Mouse (Mus musculus) midbrain, embryonic 14.5 days (tissue): ENCODE data around the gene Ppp1r12b. TPM values are rescaled to one million over a fixed set of nuclear protein-coding genes. Genes with fewer than 3 reads are reported as not detected.
A peak's percentile ranks its signal among the peaks of the same experiment; 100 is the strongest.

Experiments used
- ATAC-seq: fragments of 200-750 bp; cut with Nextera tagmentation; 2 replicates; pipeline ENCODE4 v1.8.0; 2017; ENCODE audit warnings: moderate number of reproducible peaks, moderate library complexity; ENCODE audit not compliant: low FRiP score, low TSS enrichment
- DNase-seq: peaks from one replicate; pipeline ENCODE4 v3.0.0-alpha.2; 2015
- H3K27ac ChIP-seq: fragments of 300-500 bp; sonication (generic); replicated peaks from 2 replicates; pipeline ENCODE4 v1.5.1; 2014; ENCODE audit warnings: mild to moderate bottlenecking, low read depth, low read length, moderate library complexity
- H3K27me3 ChIP-seq: fragments of 300-500 bp; sonication (generic); 2 replicates; pipeline ENCODE4 v1.6.1; 2014; ENCODE audit warnings: low read length, control low read depth, mixed read lengths; ENCODE audit not compliant: control insufficient read depth, insufficient read depth
- H3K36me3 ChIP-seq: fragments of 300-500 bp; sonication (generic); 2 replicates; pipeline ENCODE4 v1.6.1; 2014; ENCODE audit warnings: low read length, control low read depth; ENCODE audit not compliant: control insufficient read depth, insufficient read depth
- H3K4me1 ChIP-seq: fragments of 300-500 bp; sonication (generic); 2 replicates; pipeline ENCODE4 v1.6.1; 2014; ENCODE audit warnings: mild to moderate bottlenecking, antibody characterized with exemption, low read length, control low read depth; ENCODE audit not compliant: control insufficient read depth, insufficient read depth
- H3K4me2 ChIP-seq: fragments of 300-500 bp; sonication (generic); 2 replicates; pipeline ENCODE4 v1.6.1; 2014; ENCODE audit warnings: mild to moderate bottlenecking, low read length, moderate library complexity
- H3K4me3 ChIP-seq: fragments of 300-500 bp; sonication (generic); replicated peaks from 2 replicates; pipeline ENCODE4 v1.5.1; 2014; ENCODE audit warnings: low read depth, low read length
- H3K9ac ChIP-seq: fragments of 300-500 bp; sonication (generic); replicated peaks from 2 replicates; pipeline ENCODE4 v1.6.1; 2014; ENCODE audit warnings: mild to moderate bottlenecking, low read length, moderate library complexity
- H3K9me3 ChIP-seq: fragments of 300-500 bp; sonication (generic); 2 replicates; pipeline ENCODE4 v1.6.1; 2016; ENCODE audit warnings: low read length, control low read depth, mixed read lengths; ENCODE audit not compliant: control insufficient read depth
- WGBS: fragments of 180-500 bp; shearing (Covaris S2); extraction: QIAGEN DNeasy Blood & Tissue Kit; methylation state at CpG from one replicate; pipeline ENCODE4 v1.1.7; 2014; 5-methylcytosine and 5-hydroxymethylcytosine counted together
- microRNA-seq: library from miRNA; unstranded; fragments of <30 nt; microRNA quantifications from one replicate; pipeline ENCODE4, GENCODE M21; 2016
- polyA plus RNA-seq: library from polyadenylated mRNA; unstranded; fragments of >200 nt; fragmentation: Nextera tagmentation; extraction: Ambion mirVana; gene quantifications from 2 replicates; pipeline ENCODE4 v1.2.1, GENCODE M21; 2014

Gene Ppp1r12b
- polyA plus RNA-seq, 1 experiment from 2014 or later, result 14.5 TPM

DNA sequence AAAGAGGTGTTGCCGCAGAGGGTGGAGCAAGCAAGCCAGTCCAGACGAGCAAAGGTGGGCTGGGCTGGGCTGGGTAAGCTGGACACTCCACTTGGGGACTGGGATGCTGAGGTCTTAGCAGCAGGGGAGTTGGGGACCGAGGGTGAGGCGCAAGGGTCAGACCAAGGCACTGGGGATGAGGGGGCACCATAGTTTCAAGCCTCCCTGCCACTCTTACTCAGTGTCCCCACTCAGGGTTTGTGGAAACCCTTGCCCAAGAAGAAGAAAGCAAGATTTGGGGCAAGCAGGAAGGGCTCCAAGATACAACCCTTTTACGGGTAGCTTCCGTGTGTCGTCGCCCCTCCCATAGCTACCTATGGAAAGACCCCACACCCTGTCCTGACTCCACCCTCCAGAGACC is 247.5 kb downstream of the Ppp1r12b start:
- Histone ChIP-seq H3K4me3 (peak overlapping the region; percentile 53), H3K36me3 (no peaks in the 10 kb centered on the region), H3K4me2 (peak overlapping the region; percentile 74), H3K27me3 (peaks cover 18% of the 10 kb centered on the region; the same call in 1 of the 2 replicates), H3K9me3 (no peaks in the 10 kb centered on the region), H3K27ac (no peak overlapping the region), H3K4me1 (peaks cover 16% of the 10 kb centered on the region), H3K9ac (peak overlapping the region; percentile 62)
- ATAC-seq (no peak), DNase-seq (no peak)
- 8% methylated on average over 8 of the region's 8 CpGs for WGBS

DNA sequence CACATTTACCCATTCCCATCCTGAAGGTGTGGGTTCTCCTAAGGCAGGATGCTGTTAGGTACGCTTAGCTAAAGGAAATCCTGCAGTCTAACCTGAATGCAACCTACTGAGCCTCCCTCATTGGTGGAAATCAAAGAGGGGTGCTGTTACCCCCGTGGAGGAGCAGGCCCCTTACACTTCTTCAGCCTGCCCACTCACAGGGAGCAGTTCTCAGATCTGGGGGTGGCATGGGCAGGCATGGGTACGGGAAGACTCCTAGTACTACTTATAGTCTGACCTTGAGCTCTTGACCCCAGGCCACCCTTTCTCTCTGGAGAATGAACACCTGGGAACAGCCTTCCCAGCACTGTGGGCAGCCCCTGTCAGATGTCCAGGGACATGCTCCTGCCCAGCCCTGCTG is 248.2 kb downstream of the Ppp1r12b start:
- no peak overlapping the region for H3K4me2 ChIP-seq
- no peak for DNase-seq
- no peak overlapping the region for H3K27ac ChIP-seq
- no peak overlapping the region for H3K4me3 ChIP-seq
- no peak overlapping the region for H3K9ac ChIP-seq
- H3K9me3 ChIP-seq, result no peaks in the 10 kb centered on the region
- no peaks in the 10 kb centered on the region for H3K36me3 ChIP-seq
- WGBS, result 77% methylated on average over 3 of the region's 3 CpGs
- peaks cover 18% of the 10 kb centered on the region; the same call in 1 of the 2 replicates for H3K27me3 ChIP-seq
- no peak for ATAC-seq
- peaks cover 15% of the 10 kb centered on the region for H3K4me1 ChIP-seq

DNA sequence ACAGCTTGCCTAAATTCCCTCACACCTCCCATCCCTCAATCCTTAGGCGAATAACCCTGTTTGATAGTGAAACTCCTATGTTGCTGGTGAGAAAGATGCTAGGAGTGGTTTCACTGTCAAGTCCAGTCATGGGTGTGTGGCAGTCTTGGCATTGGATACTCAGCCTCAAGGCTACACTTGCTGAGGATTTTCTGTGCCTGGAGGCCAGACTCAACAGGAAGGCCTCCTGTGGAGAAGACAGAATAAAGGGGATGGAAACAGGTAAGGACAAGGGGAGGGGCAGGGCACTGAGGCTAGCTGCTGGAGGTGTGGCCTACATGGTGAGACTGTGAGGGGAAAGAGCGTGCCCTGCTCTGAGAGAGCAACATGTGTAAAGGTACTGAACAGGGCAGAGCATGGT is 249.2 kb downstream of the Ppp1r12b start:
- Histone ChIP-seq H3K27ac (no peak overlapping the region), H3K4me2 (no peak overlapping the region), H3K9ac (no peak overlapping the region), H3K27me3 (peaks cover 18% of the 10 kb centered on the region; the same call in 1 of the 2 replicates), H3K9me3 (no peaks in the 10 kb centered on the region), H3K4me1 (peaks cover 15% of the 10 kb centered on the region), H3K4me3 (no peak overlapping the region), H3K36me3 (no peaks in the 10 kb centered on the region)
- WGBS, result 56% methylated on average over 2 of the region's 2 CpGs
- DNase-seq (no peak), ATAC-seq (no peak)

Small RNA genes lying within 50 kb of the gene (microRNA-seq; reads per million reads assigned to microRNA genes)
- not detected for gene Gm22232

Other genes with a start within 250 kb of the Ppp1r12b start
- gene Ube2t, start 6.6 kb upstream of the Ppp1r12b start, polyA plus RNA-seq, result 9.0 and 11.7 TPM in 2 replicates
- 0.87 and 0.98 TPM in 2 replicates for gene Lgr6, start 149.3 kb upstream of the Ppp1r12b start, polyA plus RNA-seq
- 0.27 and 0.62 TPM in 2 replicates for gene Ptpn7, start 176.8 kb upstream of the Ppp1r12b start, polyA plus RNA-seq
- gene Arl8a, start 190.9 kb upstream of the Ppp1r12b start, polyA plus RNA-seq, result 322 and 380 TPM in 2 replicates
- 0.30 and 0.34 TPM in 2 replicates for gene Gpr37l1, start 211.7 kb upstream of the Ppp1r12b start, polyA plus RNA-seq